Mouse (Mus musculus): ENCODE data around the gene Srpk1. TPM values are rescaled to one million over a fixed set of nuclear protein-coding genes. Genes with fewer than 3 reads are reported as not detected.
"Not testable (repeated sequence)": the region's sequence is repeated elsewhere in the genome, so short reads cannot be mapped to it uniquely, and the experiment has no call there.

Gene Srpk1
- polyA plus RNA-seq, 1 experiment from 2014 or later: 124 TPM

DNA sequence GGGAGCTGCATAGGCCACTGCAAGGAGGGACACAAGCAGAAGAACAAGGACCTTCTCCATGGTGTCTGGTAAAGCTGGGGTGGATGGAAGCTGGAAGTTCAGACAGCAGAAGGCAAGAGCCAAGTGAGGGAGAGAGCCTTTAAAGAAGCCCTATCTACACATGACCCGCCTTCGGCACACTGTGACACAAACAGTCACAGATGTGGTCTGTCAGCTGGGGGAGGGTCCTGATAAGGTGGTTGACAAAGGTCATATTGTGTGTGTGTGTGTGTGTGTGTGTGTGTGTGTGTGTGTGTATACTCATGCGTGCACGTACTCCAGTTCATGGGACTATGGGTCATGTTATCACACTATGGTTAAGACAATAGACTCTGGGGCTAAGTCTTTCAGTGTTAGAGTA is 61.9 kb downstream of the Srpk1 start, which contains the start of gene Clps:
Gene Clps (minus strand): TSS at position 169 of the 400 bp plus-strand sequence.
- H3K4me2 ChIP-seq (ENCODE audit: low read depth, severe bottlenecking): no peak within 1 kb of the TSS
- no peaks in the 10 kb centered on the region for H3K36me3 ChIP-seq (ENCODE audit: control insufficient read depth, insufficient read depth, low read length)
- 85% methylated on average over 4 of the region's 4 CpGs for WGBS
- DNase-seq (ENCODE audit: low spot score): no peak
- H3K9me3 ChIP-seq (ENCODE audit: control insufficient read depth, low read length): no peaks in the 10 kb centered on the region
- H3K27ac ChIP-seq (replicated peaks; ENCODE audit: low read depth, low read length): no peak within 1 kb of the TSS
- peaks cover 17% of the 10 kb centered on the region for H3K4me1 ChIP-seq (ENCODE audit: control insufficient read depth, insufficient read depth, low read length)
- no peak within 1 kb of the TSS for H3K4me3 ChIP-seq (ENCODE audit: low read depth, low read length)
- no peak for ATAC-seq (ENCODE audit: insufficient number of reproducible peaks, low FRiP score, low TSS enrichment, low read depth)
- no peak within 1 kb of the TSS for H3K9ac ChIP-seq (ENCODE audit: low read length)
- no peaks in the 10 kb centered on the region for H3K27me3 ChIP-seq (ENCODE audit: control insufficient read depth, insufficient read depth, low read length)

DNA sequence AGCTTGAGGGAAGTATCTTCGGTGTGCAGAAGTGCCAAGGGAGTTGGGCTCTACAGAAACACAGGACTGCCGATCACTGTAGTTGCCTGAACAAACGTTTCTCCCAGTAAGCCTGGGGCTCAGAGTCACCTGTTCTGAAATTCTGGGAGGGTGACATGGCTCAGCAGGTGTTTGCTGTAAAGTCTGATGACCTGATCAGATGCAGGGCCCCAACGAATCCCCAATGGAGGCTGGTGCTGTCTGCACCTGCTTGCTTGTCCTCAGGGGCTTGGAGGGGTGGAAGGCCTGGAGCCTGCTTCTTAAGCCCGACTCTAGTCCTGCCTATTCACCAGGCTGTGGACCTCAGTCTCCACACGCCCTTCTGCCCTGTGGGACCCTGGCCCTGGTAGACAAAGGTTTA is 64.7 kb downstream of the Srpk1 start:
- Histone ChIP-seq H3K4me1 (ENCODE audit: control insufficient read depth, insufficient read depth, low read length) (peaks cover 20% of the 10 kb centered on the region), H3K9ac (ENCODE audit: low read length) (no peak overlapping the region), H3K36me3 (ENCODE audit: control insufficient read depth, insufficient read depth, low read length) (no peaks in the 10 kb centered on the region), H3K4me3 (ENCODE audit: low read depth, low read length) (no peak overlapping the region), H3K27me3 (ENCODE audit: control insufficient read depth, insufficient read depth, low read length) (no peaks in the 10 kb centered on the region), H3K4me2 (ENCODE audit: low read depth, severe bottlenecking) (no peak overlapping the region), H3K27ac (replicated peaks; ENCODE audit: low read depth, low read length) (no peak overlapping the region), H3K9me3 (ENCODE audit: control insufficient read depth, low read length) (no peaks in the 10 kb centered on the region)
- no peak for ATAC-seq (ENCODE audit: insufficient number of reproducible peaks, low FRiP score, low TSS enrichment, low read depth)
- no peak for DNase-seq (ENCODE audit: low spot score)
- WGBS: 61% methylated on average over 6 of the region's 6 CpGs

GRCm38 (mm10) chr17:28556635-28557396 is 65.7 kb downstream of the Srpk1 start:
- Histone ChIP-seq H3K4me1 (ENCODE audit: control insufficient read depth, insufficient read depth, low read length) (peaks cover 19% of the 10 kb centered on the region), H3K9me3 (ENCODE audit: control insufficient read depth, low read length) (no peaks in the 10 kb centered on the region), H3K27me3 (ENCODE audit: control insufficient read depth, insufficient read depth, low read length) (no peaks in the 10 kb centered on the region), H3K4me3 (ENCODE audit: low read depth, low read length) (no peak overlapping the region), H3K36me3 (ENCODE audit: control insufficient read depth, insufficient read depth, low read length) (no peaks in the 10 kb centered on the region), H3K4me2 (ENCODE audit: low read depth, severe bottlenecking) (no peak overlapping the region), H3K27ac (replicated peaks; ENCODE audit: low read depth, low read length) (no peak overlapping the region), H3K9ac (ENCODE audit: low read length) (no peak overlapping the region)
- ATAC-seq (ENCODE audit: insufficient number of reproducible peaks, low FRiP score, low TSS enrichment, low read depth): no peak
- no peak for DNase-seq (ENCODE audit: low spot score)
- 46% methylated on average over 6 of the region's 6 CpGs for WGBS

- H3K27me3 ChIP-seq (ENCODE audit: control insufficient read depth, insufficient read depth, low read length); H3K4me3 ChIP-seq (ENCODE audit: low read depth, low read length); H3K9ac ChIP-seq (ENCODE audit: low read length); ATAC-seq (ENCODE audit: insufficient number of reproducible peaks, low FRiP score, low TSS enrichment, low read depth); H3K9me3 ChIP-seq (ENCODE audit: control insufficient read depth, low read length); H3K27ac ChIP-seq (replicated peaks; ENCODE audit: low read depth, low read length); H3K36me3 ChIP-seq (ENCODE audit: control insufficient read depth, insufficient read depth, low read length); DNase-seq (ENCODE audit: low spot score); H3K4me2 ChIP-seq (ENCODE audit: low read depth, severe bottlenecking): not testable (repeated sequence)
- H3K4me1 ChIP-seq (ENCODE audit: control insufficient read depth, insufficient read depth, low read length): peaks cover 12% of the 10 kb centered on the region
- 87% methylated on average over 4 of the region's 4 CpGs for WGBS
Measured at GRCm38 (mm10) chr17:28554021-28554420, 68.5 kb downstream of the Srpk1 start.

GRCm38 (mm10) chr17:28553040-28553793 is 69.3 kb downstream of the Srpk1 start:
- H3K36me3 ChIP-seq (ENCODE audit: control insufficient read depth, insufficient read depth, low read length): no peaks in the 10 kb centered on the region
- H3K9me3 ChIP-seq (ENCODE audit: control insufficient read depth, low read length): no peaks in the 10 kb centered on the region
- WGBS: 4% methylated on average over 14 of the region's 14 CpGs
- no peak overlapping the region for H3K4me3 ChIP-seq (ENCODE audit: low read depth, low read length)
- H3K27ac ChIP-seq (replicated peaks; ENCODE audit: low read depth, low read length): no peak overlapping the region
- peaks cover 13% of the 10 kb centered on the region for H3K4me1 ChIP-seq (ENCODE audit: control insufficient read depth, insufficient read depth, low read length)
- no peak overlapping the region for H3K9ac ChIP-seq (ENCODE audit: low read length)
- H3K27me3 ChIP-seq (ENCODE audit: control insufficient read depth, insufficient read depth, low read length): no peaks in the 10 kb centered on the region
- DNase-seq (ENCODE audit: low spot score) (peak; percentile 88), ATAC-seq (ENCODE audit: insufficient number of reproducible peaks, low FRiP score, low TSS enrichment, low read depth) (0 out of 2 replicates have a peak, but pooled peaks have one; percentile 51)
- no peak overlapping the region for H3K4me2 ChIP-seq (ENCODE audit: low read depth, severe bottlenecking)

- Histone ChIP-seq H3K9me3 (ENCODE audit: control insufficient read depth, low read length) (no peaks in the 10 kb centered on the region), H3K4me1 (ENCODE audit: control insufficient read depth, insufficient read depth, low read length) (peaks cover 5% of the 10 kb centered on the region; the same call in 1 of the 2 replicates), H3K36me3 (ENCODE audit: control insufficient read depth, insufficient read depth, low read length) (no peaks in the 10 kb centered on the region), H3K27ac (replicated peaks; ENCODE audit: low read depth, low read length) (no peak within 1 kb of the TSS), H3K27me3 (ENCODE audit: control insufficient read depth, insufficient read depth, low read length) (no peaks in the 10 kb centered on the region), H3K9ac (ENCODE audit: low read length) (no peak within 1 kb of the TSS), H3K4me3 (ENCODE audit: low read depth, low read length) (no peak within 1 kb of the TSS), H3K4me2 (ENCODE audit: low read depth, severe bottlenecking) (no peak within 1 kb of the TSS)
- ATAC-seq (ENCODE audit: insufficient number of reproducible peaks, low FRiP score, low TSS enrichment, low read depth) (no peak), DNase-seq (ENCODE audit: low spot score) (no peak)
- WGBS: 77% methylated on average over 14 of the region's 14 CpGs
Measured at GRCm38 (mm10) chr17:28549111-28549510, 73.4 kb downstream of the Srpk1 start, which contains the start of gene Clpsl2. Gene Clpsl2, plus strand, starts transcription at chr17:28549411.

DNA sequence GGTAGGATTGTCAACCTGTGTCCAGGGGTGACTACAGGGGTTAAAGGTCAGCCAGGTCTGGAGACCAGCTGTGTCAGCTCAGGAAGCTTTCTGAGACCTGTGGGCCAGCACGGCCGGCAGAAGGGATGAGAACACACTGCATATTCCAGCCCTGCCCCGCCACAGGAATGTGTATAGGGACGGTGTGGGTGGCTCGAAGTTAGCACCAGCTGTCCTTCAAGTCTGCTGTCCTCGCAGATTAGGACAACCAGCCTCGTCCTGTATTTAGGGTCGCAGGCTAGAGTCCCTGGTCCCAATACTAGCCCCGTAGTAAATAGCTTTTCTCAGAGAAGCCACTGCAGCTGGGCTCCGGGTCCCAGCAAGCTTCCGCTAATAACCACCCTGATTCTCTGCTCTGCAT is 74.0 kb downstream of the Srpk1 start:
- ATAC-seq (ENCODE audit: insufficient number of reproducible peaks, low FRiP score, low TSS enrichment, low read depth) (no peak), DNase-seq (ENCODE audit: low spot score) (no peak)
- H3K4me2 ChIP-seq (ENCODE audit: low read depth, severe bottlenecking): no peak overlapping the region
- no peak overlapping the region for H3K27ac ChIP-seq (replicated peaks; ENCODE audit: low read depth, low read length)
- WGBS: 72% methylated on average over 11 of the region's 11 CpGs
- no peak overlapping the region for H3K9ac ChIP-seq (ENCODE audit: low read length)
- H3K27me3 ChIP-seq (ENCODE audit: control insufficient read depth, insufficient read depth, low read length): no peaks in the 10 kb centered on the region
- H3K4me3 ChIP-seq (ENCODE audit: low read depth, low read length): no peak overlapping the region
- H3K4me1 ChIP-seq (ENCODE audit: control insufficient read depth, insufficient read depth, low read length): peaks cover 5% of the 10 kb centered on the region; the same call in 1 of the 2 replicates
- H3K36me3 ChIP-seq (ENCODE audit: control insufficient read depth, insufficient read depth, low read length): no peaks in the 10 kb centered on the region
- H3K9me3 ChIP-seq (ENCODE audit: control insufficient read depth, low read length): no peaks in the 10 kb centered on the region

- H3K4me3 ChIP-seq (ENCODE audit: low read depth, low read length): no peak overlapping the region
- no peak for ATAC-seq (ENCODE audit: insufficient number of reproducible peaks, low FRiP score, low TSS enrichment, low read depth)
- 92% methylated on average over 1 of the region's 1 CpGs for whole genome bisulfite sequencing
Measured at GRCm38 (mm10) chr17:28546925-28547324, 75.6 kb downstream of the Srpk1 start.

More at GRCm38 (mm10) chr17:28546925-28547324, 75.6 kb downstream of the Srpk1 start:
- Histone ChIP-seq H3K9ac (ENCODE audit: low read length) (no peak overlapping the region), H3K4me2 (ENCODE audit: low read depth, severe bottlenecking) (no peak overlapping the region), H3K27me3 (ENCODE audit: control insufficient read depth, insufficient read depth, low read length) (no peaks in the 10 kb centered on the region), H3K9me3 (ENCODE audit: control insufficient read depth, low read length) (no peaks in the 10 kb centered on the region), H3K27ac (replicated peaks; ENCODE audit: low read depth, low read length) (no peak overlapping the region), H3K4me1 (ENCODE audit: control insufficient read depth, insufficient read depth, low read length) (0 out of 2 replicates have a peak, but pooled peaks cover 2% of the 10 kb centered on the region), H3K36me3 (ENCODE audit: control insufficient read depth, insufficient read depth, low read length) (no peaks in the 10 kb centered on the region)
- DNase-seq (ENCODE audit: low spot score): no peak
